8 mouse cellular contexts compared by ENCODE assay signal in genomic region chr11:102189461-102190436, GRCm38 (mm10). TPM values are rescaled to one million over a fixed set of nuclear protein-coding genes. Genes with fewer than 3 reads are reported as not detected.
DNase-seq lines count a peak whose midpoint lies in the region; ATAC-seq and TF ChIP-seq lines count a peak whose summit lies in the region.

G6pc3 (plus strand) TSS chr11:102189620.

- TF ChIP-seq CTCF in olfactory bulb, adult 2 months (IDR thresholded peaks at IDR 0.05; ENCODE audit: insufficient read depth, low read depth, low read length), result no peak

- DNase-seq in MN1 (ENCODE audit: low spot score), result peak; percentile 92
- DNase-seq in cerebellum, adult 9-10 months, result peak; percentile 90
- DNase-seq in layer of hippocampus, adult 9-10 months (ENCODE audit: low spot score), result peak; percentile 82
- DNase-seq in thymus, adult 18-20 months, result peak; percentile 65 to 75

- peak within 1 kb of the TSS; percentile 86 for H3K4me2 ChIP-seq in lung, embryonic 15.5 days

- WGBS in lung, embryonic 15.5 days, result under 1% methylated on average over 45 of the region's 50 CpGs
- 1% methylated on average over 50 of the region's 50 CpGs for WGBS in olfactory bulb, adult 2 months

- H3K27ac ChIP-seq in lung, embryonic 15.5 days, result peak within 1 kb of the TSS; percentile 70
- peak within 1 kb of the TSS; percentile 74; the same call in 1 of the 2 replicates for H3K27ac ChIP-seq in olfactory bulb, adult 2 months (ENCODE audit: insufficient read depth, low read depth, low read length)

- peak; percentile 68 for ATAC-seq in frontal cortex, adult (ENCODE audit: low TSS enrichment)
- ATAC-seq in hematopoietic stem cell, adult 5-6 weeks (replicated peaks in 1 of 2; ENCODE audit: insufficient read depth in 1 of 2, low FRiP score in 2 of 2, low TSS enrichment in 1 of 2, low read depth in 1 of 2, poor library complexity in 2 of 2, severe bottlenecking in 2 of 2), result peak; percentile 79 to 85
- ATAC-seq in lung, embryonic 15.5 days (ENCODE audit: borderline replicate concordance, extremely low read depth, low FRiP score, low TSS enrichment), result peak; percentile 78

- no peaks in the 10 kb centered on the region for H3K9me3 ChIP-seq in lung, embryonic 15.5 days

- TF ChIP-seq POLR2A in olfactory bulb, adult 2 months (IDR thresholded peaks at IDR 0.05; ENCODE audit: insufficient read depth, low read depth, low read length), result peak; percentile 28; the same call in 1 of the 2 replicates

- peak within 1 kb of the TSS; percentile 71 for H3K9ac ChIP-seq in lung, embryonic 15.5 days

- peak within 1 kb of the TSS; percentile 75 for H3K4me3 ChIP-seq in lung, embryonic 15.5 days
- H3K4me3 ChIP-seq in olfactory bulb, adult 2 months (ENCODE audit: insufficient read depth, low read depth, low read length), result peak within 1 kb of the TSS; percentile 84

- H3K4me1 ChIP-seq in lung, embryonic 15.5 days, result peaks cover 30% of the 10 kb centered on the region
- H3K4me1 ChIP-seq in olfactory bulb, adult 2 months (ENCODE audit: control insufficient read depth, insufficient read depth, low read length), result peaks cover 8% of the 10 kb centered on the region

- H3K36me3 ChIP-seq in lung, embryonic 15.5 days, result peaks cover 17% of the 10 kb centered on the region; the same call in 1 of the 2 replicates

- no peaks in the 10 kb centered on the region for H3K27me3 ChIP-seq in lung, embryonic 15.5 days

RNA-seq across cellular contexts. Expression of gene G6pc3, which starts in this region (rescaled TPM):
- 27.8 and 42.7 TPM in 2 replicates for total RNA-seq in hematopoietic stem cell, adult 5-6 weeks (2017)
- 31.5 and 33.3 TPM in 2 replicates for polyA plus RNA-seq in lung, embryonic 15.5 days (2015; fragmentation: Nextera tagmentation; extraction: Ambion mirVana)
- polyA plus RNA-seq in olfactory bulb, adult 2 months (2012; ENCODE audit: insufficient read depth, insufficient read length, low replicate concordance, missing spikeins), result not detected in 2 replicates

Comparison
In these comparisons a context has a peak if more than half of its experiments do, and no peak if none do; other contexts are left out.
1. Peak in every context shown above with its lines: DNase-seq, ATAC-seq, H3K4me3 ChIP-seq and H3K27ac ChIP-seq.
2. RNA of gene G6pc3 (polyA plus RNA-seq): 31.5 to 33.3 TPM in lung, embryonic 15.5 days; not detected in olfactory bulb, adult 2 months; every median in the first group is over 10 times any median in the second.